Mouse (Mus musculus): Measurements from ENCODE around the gene Lpp. TPM values are rescaled to one million over a fixed set of nuclear protein-coding genes. Genes with fewer than 3 reads are reported as not detected.

Lpp gene
- total and polyA plus RNA-seq, 3 experiments = 0.64 to 1.2 (median 0.68) TPM

- peaks cover 5% of the 10 kb centered on the region for H3K9me3 ChIP-seq (replicated peaks; ENCODE audit: low read length)
- no peaks in the 10 kb centered on the region for H3K27me3 ChIP-seq (replicated peaks)
- H3K4me3 ChIP-seq (replicated peaks in 1 of 3; ENCODE audit: low read depth in 2 of 3, low read length in 2 of 3, poor library complexity in 1 of 3) = no peak overlapping the region
- no peak overlapping the region for H3K27ac ChIP-seq (ENCODE audit: insufficient read depth, low read depth)
- in situ Hi-C loops (cut with MboI; ENCODE audit: low pct_ligation_motif_present, low pct_unique_long_range_greater_than_20kb, low sequenced_read_pairs) (no loop called here), dilution Hi-C loops (cut with MboI; ENCODE audit: extremely low pct_ligation_motif_present, extremely low pct_unique_long_range_greater_than_20kb, low sequenced_read_pairs) (no loop called here)
- H3K9ac ChIP-seq (ENCODE audit: insufficient read depth, low read depth) = no peak overlapping the region
- H3K36me3 ChIP-seq (replicated peaks in 1 of 2; ENCODE audit: control insufficient read depth in 1 of 2, insufficient read depth in 1 of 2, low read length in 1 of 2) = no peaks in the 10 kb centered on the region
- H3K4me1 ChIP-seq (ENCODE audit: control insufficient read depth in 1 of 2, insufficient read depth in 2 of 2) = peaks cover 0 to 26% of the 10 kb centered on the region in 2 experiments; a peak in 2 of 4 replicates
- DNase-seq (ENCODE audit: extremely low read depth) = no peak
- TF ChIP-seq KAT2A (IDR thresholded peaks at IDR 0.05; ENCODE audit: insufficient replicate concordance, low read length) = no peak
- no peak for TF ChIP-seq ZNF384 (IDR thresholded peaks at IDR 0.05; ENCODE audit: low read depth, low read length)
- no peak for TF ChIP-seq SMC3 (IDR thresholded peaks at IDR 0.05; ENCODE audit: low read depth, low read length)
- no peak for TF ChIP-seq GABPA (IDR thresholded peaks at IDR 0.05; ENCODE audit: insufficient replicate concordance, low read depth, low read length)
- no peak for TF ChIP-seq USF1 (IDR thresholded peaks at IDR 0.05; ENCODE audit: low read depth, low read length)
- no peak for TF ChIP-seq ETS1 (conservative IDR thresholded peaks at IDR 0.05; ENCODE audit: low read depth, low read length)
- no peak for TF ChIP-seq JUN (IDR thresholded peaks at IDR 0.05; ENCODE audit: insufficient read depth, low read depth, low read length)
- TF ChIP-seq ZKSCAN1 (IDR thresholded peaks at IDR 0.05; ENCODE audit: borderline replicate concordance, low read depth, low read length) = no peak
- no peak for TF ChIP-seq MAFK (IDR thresholded peaks at IDR 0.05; ENCODE audit: insufficient replicate concordance, low read length)
- no peak for TF ChIP-seq TBP (conservative IDR thresholded peaks at IDR 0.05; ENCODE audit: low read depth, low read length)
- no peak for TF ChIP-seq E2F4 (IDR thresholded peaks at IDR 0.05; ENCODE audit: insufficient replicate concordance, low read depth, low read length)
- TF ChIP-seq RCOR1 (conservative IDR thresholded peaks at IDR 0.05; ENCODE audit: low read depth, low read length) = no peak
- no peak for TF ChIP-seq SIN3A (IDR thresholded peaks at IDR 0.05; ENCODE audit: low read length)
- TF ChIP-seq ZC3H11A (IDR thresholded peaks at IDR 0.05; ENCODE audit: low read depth, low read length) = no peak
- TF ChIP-seq BHLHE40 (IDR thresholded peaks at IDR 0.05; ENCODE audit: low read depth, low read length) = no peak
- no peak for TF ChIP-seq TCF12 (IDR thresholded peaks at IDR 0.05; ENCODE audit: low read depth, low read length)
- TF ChIP-seq NELFE (IDR thresholded peaks at IDR 0.05; ENCODE audit: low read depth, low read length) = no peak
- H3K4me2 ChIP-seq (ENCODE audit: insufficient read depth, low read depth, poor library complexity, severe bottlenecking) = no peak overlapping the region
- no peaks in the 10 kb centered on the region for H3K79me2 ChIP-seq (replicated peaks; ENCODE audit: control insufficient read depth, extremely low read depth, insufficient read depth, poor library complexity, severe bottlenecking)
Observed at GRCm38 (mm10) chr16:24960901-24961806, 567.8 kb downstream of the Lpp start.

GRCm38 (mm10) chr16:24964311-24964710 lies 571.0 kb downstream of the Lpp start:
- H3K79me2 ChIP-seq (replicated peaks; ENCODE audit: control insufficient read depth, extremely low read depth, insufficient read depth, poor library complexity, severe bottlenecking) = no peaks in the 10 kb centered on the region
- peak; percentile 68 for DNase-seq (ENCODE audit: extremely low read depth)
- no peaks in the 10 kb centered on the region for H3K9me3 ChIP-seq (replicated peaks; ENCODE audit: low read length)
- H3K36me3 ChIP-seq (replicated peaks in 1 of 2; ENCODE audit: control insufficient read depth in 1 of 2, insufficient read depth in 1 of 2, low read length in 1 of 2) = no peaks in the 10 kb centered on the region
- H3K4me2 ChIP-seq (ENCODE audit: insufficient read depth, low read depth, poor library complexity, severe bottlenecking) = peak overlapping the region; percentile 34; the same call in 1 of the 2 replicates
- TF ChIP-seq SIN3A (IDR thresholded peaks at IDR 0.05; ENCODE audit: low read length) (0 out of 2 replicates have a peak, but pooled peaks have one; percentile 35), MEF2A (IDR thresholded peaks at IDR 0.05; ENCODE audit: borderline replicate concordance, low read depth, low read length) (no peak), ELF1 (IDR thresholded peaks at IDR 0.05; ENCODE audit: low read depth, low read length) (no peak), JUND (conservative IDR thresholded peaks at IDR 0.05; ENCODE audit: low read depth, low read length) (0 out of 2 replicates have a peak, but pooled peaks have one; percentile 18), KAT2A (IDR thresholded peaks at IDR 0.05; ENCODE audit: insufficient replicate concordance, low read length) (no peak), EP300 (IDR thresholded peaks at IDR 0.05; ENCODE audit: low read length) (peak; percentile 79), ETS1 (conservative IDR thresholded peaks at IDR 0.05; ENCODE audit: low read depth, low read length) (0 out of 2 replicates have a peak, but pooled peaks have one; percentile 6), MYC (IDR thresholded peaks at IDR 0.05; ENCODE audit: low read depth, low read length) (no peak; the same call in 1 of the 2 replicates), MAZ (IDR thresholded peaks at IDR 0.05; ENCODE audit: low read depth, low read length) (0 out of 2 replicates have a peak, but pooled peaks have one; percentile 35), E2F4 (IDR thresholded peaks at IDR 0.05; ENCODE audit: insufficient replicate concordance, low read depth, low read length) (no peak), GABPA (IDR thresholded peaks at IDR 0.05; ENCODE audit: insufficient replicate concordance, low read depth, low read length) (no peak), RCOR1 (conservative IDR thresholded peaks at IDR 0.05; ENCODE audit: low read depth, low read length) (no peak), POLR2AphosphoS2 (IDR thresholded peaks at IDR 0.05; ENCODE audit: low read depth, low read length) (no peak), CHD2 (IDR thresholded peaks at IDR 0.05; ENCODE audit: low read length) (peak; percentile 25; the same call in 1 of the 2 replicates), RAD21 (IDR thresholded peaks at IDR 0.05; ENCODE audit: low read depth, low read length) (no peak; the same call in 1 of the 2 replicates), POLR2A (IDR thresholded peaks at IDR 0.05; ENCODE audit: low read depth, low read length) (no peak)
- H3K27me3 ChIP-seq (replicated peaks) = peaks cover 3% of the 10 kb centered on the region
- dilution Hi-C loops (cut with MboI; ENCODE audit: extremely low pct_ligation_motif_present, extremely low pct_unique_long_range_greater_than_20kb, low sequenced_read_pairs) = no loop called here
- no peak overlapping the region for H3K9ac ChIP-seq (ENCODE audit: insufficient read depth, low read depth)
- H3K4me1 ChIP-seq (ENCODE audit: control insufficient read depth in 1 of 2, insufficient read depth in 2 of 2) = peaks cover 0 to 28% of the 10 kb centered on the region in 2 experiments; a peak in 2 of 4 replicates
- H3K4me3 ChIP-seq (replicated peaks in 1 of 3; ENCODE audit: low read depth in 2 of 3, low read length in 2 of 3, poor library complexity in 1 of 3) = no peak overlapping the region
- H3K27ac ChIP-seq (ENCODE audit: insufficient read depth, low read depth) = no peak overlapping the region
- in situ Hi-C loops (cut with MboI; ENCODE audit: low pct_ligation_motif_present, low pct_unique_long_range_greater_than_20kb, low sequenced_read_pairs) = no loop called here

All from CH12.LX (cell line).